Mouse (Mus musculus) myocyte (in vitro differentiated cells): ENCODE measurements at regions not wholly inside any gene's neighbourhood (a gene's known extent, or its start where the extent isn't known, plus 50 kb on each side); places are given as distances from the start of the nearest gene placed in this dataset.

ENCODE experiments used
- POLR2A ChIP-seq: IDR thresholded peaks from one replicate; pipeline ENCODE4 v1.6.1; 2011; ENCODE audit warnings: low read depth, mild to moderate bottlenecking, control low read depth, moderate library complexity; ENCODE audit not compliant: insufficient read length
- TCF3 ChIP-seq: IDR thresholded peaks from one replicate; pipeline ENCODE4 v1.6.1; 2011; ENCODE audit warnings: low read depth, control low read depth; ENCODE audit not compliant: insufficient read length
- USF1 ChIP-seq: IDR thresholded peaks from one replicate; pipeline ENCODE4 v1.6.1; 2011; ENCODE audit warnings: low read depth, mild to moderate bottlenecking, control low read depth, moderate library complexity

- TF ChIP-seq POLR2A (no peak), TCF3 (no peak), USF1 (no peak)
These were observed 77.4 kb upstream of the Zfp831 start for GRCm38 (mm10) chr2:174565891-174566290.
